Mouse (Mus musculus) cerebellum, adult 2 months (tissue): Measurements from ENCODE around the gene Il12rb2.

ENCODE experiments used
- CTCF ChIP-seq: fragments of 200-500 bp; IDR thresholded peaks from 2 replicates; pipeline ENCODE4 v1.5.1; 2011; ENCODE audit warnings: low read depth, mild to moderate bottlenecking, control low read depth, low read length, moderate library complexity, borderline replicate concordance; ENCODE audit not compliant: insufficient read depth
- POLR2A ChIP-seq: fragments of 200-500 bp; IDR thresholded peaks from 2 replicates; pipeline ENCODE4 v1.6.1; 2011; ENCODE audit warnings: low read length, control low read depth, borderline replicate concordance; ENCODE audit not compliant: insufficient read depth

- TF ChIP-seq CTCF (no peak), POLR2A (no peak)
These were observed 58.9 kb downstream of the Il12rb2 start for GRCm38 (mm10) chr6:67317068-67317467.
